Mouse (Mus musculus) hematopoietic multipotent progenitor cell, adult 10-12 weeks (in vitro differentiated cells): ENCODE results near the gene Tbc1d21. TPM values are rescaled to one million over a fixed set of nuclear protein-coding genes. Genes with fewer than 3 reads are reported as not detected.

Experiments
- polyA plus RNA-seq: library from polyadenylated mRNA; stranded (reverse); fragments of >175 nt; gene quantifications from 2 replicates; pipeline ENCODE4 v1.2.3, GENCODE M21; 2012; ENCODE audit warnings: low replicate concordance

Gene Tbc1d21
- polyA plus RNA-seq: not detected in 2 replicates

GRCm38 (mm10) chr9:58370355-58370754 lies at the start of gene Tbc1d21:
Gene Tbc1d21, minus strand, starts transcription at chr9:58370455.

GRCm38 (mm10) chr9:58312944-58313359 lies 57.3 kb downstream of the Tbc1d21 start, which contains the start of gene Loxl1:
Gene Loxl1, minus strand, starts transcription at chr9:58313186.

Other genes starting within 250 kb of the Tbc1d21 start
- gene Islr, start 166.1 kb downstream of the Tbc1d21 start, polyA plus RNA-seq: 0.27 and 0.48 TPM in 2 replicates
- gene Islr2, start 166.1 kb downstream of the Tbc1d21 start, polyA plus RNA-seq: 0.98 and 1.2 TPM in 2 replicates
- 65.5 and 425 TPM in 2 replicates for gene Pml, start 120.7 kb downstream of the Tbc1d21 start, polyA plus RNA-seq
- gene Stoml1, start 117.3 kb downstream of the Tbc1d21 start, polyA plus RNA-seq: 26.3 and 45.1 TPM in 2 replicates
- gene Loxl1, start 57.3 kb downstream of the Tbc1d21 start, polyA plus RNA-seq: 0.21 and 0.51 TPM in 2 replicates
- gene Insyn1, start 118.1 kb upstream of the Tbc1d21 start, polyA plus RNA-seq: 0.64 and 2.0 TPM in 2 replicates
- gene Cd276, start 185.0 kb upstream of the Tbc1d21 start, polyA plus RNA-seq: 0.25 and 2.9 TPM in 2 replicates
- gene Nptn, start 211.8 kb upstream of the Tbc1d21 start, polyA plus RNA-seq: 284 and 337 TPM in 2 replicates